Mouse (Mus musculus): Measurements from ENCODE around the gene Lix1. TPM values are rescaled to one million over a fixed set of nuclear protein-coding genes. Genes with fewer than 3 reads are reported as not detected.
"Not testable (repeated sequence)": the region's sequence is repeated elsewhere in the genome, so short reads cannot be mapped to it uniquely, and the experiment has no call there.

Lix1 gene
- polyA plus RNA-seq, 1 experiment from 2014 or later, result 10.2 TPM

DNA sequence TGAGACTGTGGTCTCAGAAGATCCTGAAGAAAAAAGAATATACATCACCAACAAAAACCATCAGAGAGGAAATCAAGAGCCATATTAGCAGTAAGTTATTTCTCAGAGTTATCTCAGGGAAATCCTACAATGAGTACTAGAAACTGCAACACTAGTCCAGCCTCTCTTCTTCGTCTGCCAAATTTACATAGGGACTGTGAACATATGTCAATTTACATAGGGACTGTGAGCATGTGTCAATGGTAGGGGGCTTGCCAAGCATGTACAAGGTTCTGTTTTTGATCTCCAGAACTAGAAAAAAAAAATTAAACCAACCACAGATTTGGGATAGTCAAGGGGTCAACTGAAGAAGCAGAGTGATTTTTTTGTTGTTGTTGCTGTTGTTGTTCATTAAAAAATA, 48.6 kb downstream of the Lix1 start:
- no peaks in the 10 kb centered on the region for H3K36me3 ChIP-seq
- no peak overlapping the region for H3K27ac ChIP-seq (replicated peaks)
- ATAC-seq (ENCODE audit: low FRiP score, low read depth), result no peak
- 66% methylated on average over 1 of the region's 1 CpGs for WGBS
- no peaks in the 10 kb centered on the region for H3K27me3 ChIP-seq
- no peak overlapping the region for H3K4me2 ChIP-seq
- no peak overlapping the region for H3K4me3 ChIP-seq
- H3K9me3 ChIP-seq, result no peaks in the 10 kb centered on the region
- H3K9ac ChIP-seq, result no peak overlapping the region
- peaks cover 16% of the 10 kb centered on the region for H3K4me1 ChIP-seq (replicated peaks)

DNA sequence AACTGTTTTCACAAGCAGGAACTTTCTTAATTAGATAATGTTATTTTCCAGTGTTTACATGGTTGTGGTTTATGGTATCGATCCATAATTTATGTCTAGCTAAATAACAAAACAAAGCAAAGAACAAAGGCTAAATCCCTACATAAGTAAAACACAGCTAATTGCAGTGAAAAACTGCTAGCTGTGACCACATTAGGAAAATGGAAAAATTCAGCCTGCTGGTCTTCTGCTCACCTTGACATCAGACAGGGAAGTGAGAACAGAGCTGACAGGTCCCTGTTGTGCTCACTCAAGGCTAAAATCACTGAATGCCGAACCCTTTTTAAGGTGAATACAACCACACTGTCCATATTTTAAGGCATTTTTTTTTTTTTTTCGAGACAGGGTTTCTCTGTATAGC, 50.1 kb downstream of the Lix1 start:
- H3K27ac ChIP-seq (replicated peaks), result no peak overlapping the region
- ATAC-seq (ENCODE audit: low FRiP score, low read depth), result no peak

DNA sequence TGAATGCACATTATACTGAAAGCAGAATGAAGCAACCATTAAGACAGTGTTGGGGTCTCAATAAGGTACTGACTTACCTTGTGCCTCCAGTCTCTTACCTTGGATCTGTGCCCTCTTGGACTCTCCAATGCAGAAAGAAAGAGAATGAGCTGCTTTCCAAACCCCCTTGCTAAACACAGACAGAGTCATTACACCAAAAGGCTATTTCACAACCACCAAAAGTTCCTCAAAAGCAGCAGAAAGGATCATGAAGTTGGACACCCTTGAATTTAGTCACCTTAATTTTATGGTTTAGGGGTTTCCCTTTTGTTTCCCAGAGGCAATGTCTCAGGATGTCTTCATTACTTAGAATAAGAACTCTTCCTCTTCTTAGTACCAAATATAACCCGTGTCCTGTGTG, 52.1 kb downstream of the Lix1 start:
- no peaks in the 10 kb centered on the region for H3K9me3 ChIP-seq
- no peak overlapping the region for H3K4me3 ChIP-seq
- H3K27ac ChIP-seq (replicated peaks), result no peak overlapping the region
- peaks cover 4% of the 10 kb centered on the region for H3K4me1 ChIP-seq (replicated peaks)
- no peak for ATAC-seq (ENCODE audit: low FRiP score, low read depth)
- no peak overlapping the region for H3K9ac ChIP-seq
- no peaks in the 10 kb centered on the region for H3K36me3 ChIP-seq
- H3K4me2 ChIP-seq, result no peak overlapping the region
- WGBS, result 86% methylated on average over 1 of the region's 1 CpGs
- no peaks in the 10 kb centered on the region for H3K27me3 ChIP-seq

More for the DNA sequence above, 50.1 kb downstream of the Lix1 start:
- no peaks in the 10 kb centered on the region for H3K27me3 ChIP-seq
- no peak overlapping the region for H3K4me3 ChIP-seq
- no peak overlapping the region for H3K4me2 ChIP-seq
- H3K36me3 ChIP-seq, result no peaks in the 10 kb centered on the region
- H3K9me3 ChIP-seq, result no peaks in the 10 kb centered on the region
- peaks cover 16% of the 10 kb centered on the region for H3K4me1 ChIP-seq (replicated peaks)
- WGBS, result 86% methylated on average over 3 of the region's 3 CpGs
- H3K9ac ChIP-seq, result no peak overlapping the region

DNA sequence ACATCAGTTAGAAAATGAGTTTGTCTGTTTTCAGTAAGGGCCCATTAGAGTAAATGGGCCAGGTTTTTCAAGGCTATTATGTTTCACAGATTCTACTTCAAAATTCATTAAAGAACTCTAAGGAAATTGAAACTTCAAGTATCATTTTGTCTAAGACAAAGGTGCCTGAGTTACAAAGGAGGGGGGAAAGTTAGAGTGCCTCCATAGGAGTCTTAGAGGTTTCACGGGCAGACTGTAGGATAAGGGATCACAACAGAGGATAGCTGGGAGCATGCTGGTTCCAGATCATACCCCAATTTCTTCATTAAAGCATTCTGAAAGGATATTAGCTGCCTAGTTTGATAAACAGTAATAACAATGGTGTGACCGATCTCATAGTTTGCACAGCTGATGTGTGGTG, 83.3 kb downstream of the Lix1 start:
- Histone ChIP-seq H3K9me3 (no peaks in the 10 kb centered on the region), H3K4me3 (no peak overlapping the region), H3K4me1 (replicated peaks) (no peaks in the 10 kb centered on the region), H3K4me2 (no peak overlapping the region), H3K27ac (replicated peaks) (no peak overlapping the region), H3K36me3 (no peaks in the 10 kb centered on the region), H3K9ac (no peak overlapping the region), H3K27me3 (no peaks in the 10 kb centered on the region)
- WGBS, result 69% methylated on average over 2 of the region's 2 CpGs
- ATAC-seq (ENCODE audit: low FRiP score, low read depth), result no peak

DNA sequence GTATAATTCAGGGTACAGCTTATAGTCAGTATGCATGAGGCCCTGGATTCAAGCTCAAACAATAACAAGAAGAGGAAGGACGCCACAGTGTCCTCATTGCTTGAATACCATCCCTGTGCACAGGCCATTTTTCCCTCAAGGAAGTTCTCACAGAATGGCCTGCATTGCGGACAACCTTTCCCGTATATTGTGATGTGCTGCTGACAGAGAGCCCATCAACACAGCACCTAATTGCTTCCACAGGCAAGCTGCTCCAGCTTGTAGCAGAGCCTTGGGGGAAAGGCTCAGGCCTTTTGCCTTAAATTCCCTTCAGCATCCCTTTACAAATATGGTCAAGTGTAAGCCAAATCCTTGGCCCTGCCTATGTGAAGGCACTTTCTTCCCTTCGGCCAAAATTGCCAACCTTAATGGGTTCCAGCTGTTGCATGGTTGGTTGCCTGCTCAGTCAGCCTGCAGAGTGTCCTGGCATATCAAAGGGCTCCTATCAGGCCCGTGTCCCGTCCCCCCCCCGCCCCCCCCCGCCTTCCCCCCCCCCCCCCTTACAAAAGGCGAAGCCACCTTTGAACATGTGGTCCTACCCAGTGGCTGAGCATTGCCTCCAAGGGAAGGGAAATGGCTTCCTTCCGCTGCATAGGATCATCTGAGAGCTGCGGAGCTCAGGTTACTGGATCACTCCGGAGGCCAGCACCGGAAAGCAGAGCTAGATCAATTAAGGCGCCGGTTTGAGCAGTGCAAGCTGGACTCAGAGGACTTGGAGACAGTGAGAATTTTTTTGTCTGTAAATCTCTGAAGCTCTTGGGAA, 88.5 kb downstream of the Lix1 start:
- no peaks in the 10 kb centered on the region for H3K27me3 ChIP-seq
- no peak overlapping the region for H3K4me3 ChIP-seq
- no peaks in the 10 kb centered on the region for H3K36me3 ChIP-seq
- H3K4me2 ChIP-seq, result no peak overlapping the region
- H3K9ac ChIP-seq, result no peak overlapping the region
- no peak overlapping the region for H3K27ac ChIP-seq (replicated peaks)
- no peaks in the 10 kb centered on the region for H3K4me1 ChIP-seq (replicated peaks)
- ATAC-seq (ENCODE audit: low FRiP score, low read depth), result no peak
- WGBS, result 60% methylated on average over 13 of the region's 15 CpGs
- no peaks in the 10 kb centered on the region for H3K9me3 ChIP-seq

DNA sequence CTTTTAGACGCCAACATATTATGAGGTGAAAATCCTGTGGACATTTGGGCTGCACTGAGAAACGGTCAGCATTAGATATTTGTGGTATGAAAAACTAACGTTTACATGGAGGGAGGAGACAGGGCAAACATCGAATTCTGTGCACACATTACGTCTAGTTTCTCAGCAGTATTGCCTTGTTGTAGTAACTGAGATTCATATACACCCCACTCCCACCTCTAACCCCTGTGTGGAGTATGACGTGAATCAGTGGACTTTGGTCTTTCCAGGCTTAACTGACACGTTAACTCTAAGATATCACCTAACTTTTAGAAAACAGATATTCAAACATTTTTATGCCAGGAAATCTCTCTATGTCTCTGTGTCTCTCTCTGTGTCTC, 89.1 kb downstream of the Lix1 start:
- Histone ChIP-seq H3K27ac (replicated peaks) (no peak overlapping the region), H3K9me3 (no peaks in the 10 kb centered on the region), H3K36me3 (no peaks in the 10 kb centered on the region), H3K27me3 (no peaks in the 10 kb centered on the region), H3K4me3 (no peak overlapping the region), H3K4me1 (replicated peaks) (no peaks in the 10 kb centered on the region), H3K4me2 (no peak overlapping the region), H3K9ac (no peak overlapping the region)
- 86% methylated on average over 7 of the region's 7 CpGs for WGBS
- ATAC-seq (ENCODE audit: low FRiP score, low read depth), result no peak

DNA sequence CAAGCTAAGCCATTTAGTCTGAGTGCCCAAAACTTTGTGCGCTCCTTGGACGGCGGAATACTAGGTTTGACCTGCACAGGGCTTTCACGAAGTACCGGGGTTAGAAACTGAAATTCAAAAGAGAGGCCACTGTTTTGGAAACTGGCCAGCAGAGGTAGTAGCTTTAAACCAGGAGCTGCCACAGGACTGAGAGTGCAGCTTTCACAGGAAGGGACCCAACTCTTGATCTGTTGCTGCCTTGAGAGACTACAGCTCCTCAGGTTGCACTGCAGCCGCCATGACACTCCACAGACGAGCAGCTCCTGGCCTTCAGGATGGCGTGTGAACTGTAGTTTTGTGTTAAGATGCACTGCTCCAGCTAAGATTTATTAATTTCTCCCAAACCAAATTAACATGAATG, 89.6 kb downstream of the Lix1 start:
- Histone ChIP-seq H3K4me3 (no peak overlapping the region), H3K9me3 (no peaks in the 10 kb centered on the region), H3K9ac (no peak overlapping the region), H3K36me3 (no peaks in the 10 kb centered on the region), H3K27me3 (no peaks in the 10 kb centered on the region), H3K27ac (replicated peaks) (no peak overlapping the region), H3K4me2 (no peak overlapping the region), H3K4me1 (replicated peaks) (no peaks in the 10 kb centered on the region)
- 91% methylated on average over 8 of the region's 8 CpGs for WGBS
- no peak for ATAC-seq (ENCODE audit: low FRiP score, low read depth)

DNA sequence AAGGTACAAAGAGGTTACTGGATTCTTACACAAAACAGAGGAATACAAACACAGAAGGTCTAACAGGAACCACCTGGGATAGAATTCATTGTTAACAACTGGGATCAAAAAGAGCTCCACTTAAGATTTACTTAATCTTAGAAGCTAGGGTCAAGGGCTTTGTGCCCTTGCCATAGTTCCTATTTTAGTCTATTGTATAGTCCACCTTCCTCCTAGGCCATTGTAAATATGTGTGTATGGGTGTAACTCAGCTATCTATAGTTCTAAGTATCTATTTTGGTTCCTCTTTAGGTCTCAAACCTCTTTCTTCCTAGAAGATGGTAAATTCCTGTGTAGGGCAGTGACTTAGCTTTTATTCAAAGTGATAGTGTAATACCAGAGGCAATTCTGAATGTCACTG, 93.8 kb downstream of the Lix1 start:
- not testable (repeated sequence) for H3K36me3 ChIP-seq; H3K4me2 ChIP-seq; H3K4me3 ChIP-seq; H3K27ac ChIP-seq (replicated peaks); ATAC-seq (ENCODE audit: low FRiP score, low read depth); H3K27me3 ChIP-seq; H3K9ac ChIP-seq; H3K9me3 ChIP-seq; H3K4me1 ChIP-seq (replicated peaks)

DNA sequence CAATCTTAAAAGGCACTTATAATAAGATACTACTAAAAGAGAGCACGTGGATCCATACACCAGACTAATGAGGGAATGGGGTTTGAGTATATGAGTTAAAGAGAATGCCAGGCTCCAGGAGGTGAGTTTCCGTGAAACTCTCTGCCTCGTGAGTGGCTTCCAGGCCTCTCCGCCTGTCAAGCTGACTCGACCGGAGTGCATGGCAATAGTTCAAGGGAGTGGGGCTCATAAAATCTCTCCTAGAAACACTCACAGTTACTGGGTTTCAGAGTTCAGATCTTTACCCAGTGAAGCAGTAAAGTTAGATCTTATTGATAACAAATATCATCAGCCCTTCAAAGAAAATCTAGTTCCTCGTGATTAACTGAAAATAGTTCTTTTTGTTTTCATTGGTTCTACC, 94.3 kb downstream of the Lix1 start:
- H3K27ac ChIP-seq (replicated peaks), result no peak overlapping the region
- 90% methylated on average over 7 of the region's 7 CpGs for WGBS
- no peaks in the 10 kb centered on the region for H3K36me3 ChIP-seq
- ATAC-seq (ENCODE audit: low FRiP score, low read depth), result no peak
- no peak overlapping the region for H3K4me2 ChIP-seq
- H3K4me1 ChIP-seq (replicated peaks), result no peaks in the 10 kb centered on the region
- H3K9me3 ChIP-seq, result no peaks in the 10 kb centered on the region
- no peaks in the 10 kb centered on the region for H3K27me3 ChIP-seq
- no peak overlapping the region for H3K4me3 ChIP-seq
- H3K9ac ChIP-seq, result no peak overlapping the region

DNA sequence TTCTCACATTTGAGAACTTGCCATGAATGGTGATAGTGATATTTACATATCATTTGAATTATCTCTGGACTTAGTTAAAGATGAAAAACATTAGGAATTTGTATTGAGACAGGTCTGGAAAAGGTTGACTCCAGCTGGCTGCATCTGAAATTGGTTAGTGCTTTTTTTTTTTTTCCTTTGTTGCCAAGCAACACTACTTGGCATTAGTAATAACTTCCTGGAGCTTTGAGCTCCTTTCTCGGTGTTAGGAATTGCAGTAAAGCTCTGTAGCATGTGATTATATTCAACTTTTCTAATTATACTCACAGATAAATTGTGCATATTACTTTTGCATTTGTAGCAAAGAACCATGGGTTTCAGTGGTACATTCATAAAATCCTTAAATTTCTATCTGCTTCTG, 96.4 kb downstream of the Lix1 start:
- Histone ChIP-seq H3K4me1 (replicated peaks) (no peaks in the 10 kb centered on the region), H3K9ac (no peak overlapping the region), H3K9me3 (no peaks in the 10 kb centered on the region), H3K27me3 (no peaks in the 10 kb centered on the region), H3K4me2 (no peak overlapping the region), H3K27ac (replicated peaks) (no peak overlapping the region), H3K4me3 (no peak overlapping the region), H3K36me3 (no peaks in the 10 kb centered on the region)
- WGBS, result 24% methylated on average over 1 of the region's 1 CpGs
- no peak for ATAC-seq (ENCODE audit: low FRiP score, low read depth)

DNA sequence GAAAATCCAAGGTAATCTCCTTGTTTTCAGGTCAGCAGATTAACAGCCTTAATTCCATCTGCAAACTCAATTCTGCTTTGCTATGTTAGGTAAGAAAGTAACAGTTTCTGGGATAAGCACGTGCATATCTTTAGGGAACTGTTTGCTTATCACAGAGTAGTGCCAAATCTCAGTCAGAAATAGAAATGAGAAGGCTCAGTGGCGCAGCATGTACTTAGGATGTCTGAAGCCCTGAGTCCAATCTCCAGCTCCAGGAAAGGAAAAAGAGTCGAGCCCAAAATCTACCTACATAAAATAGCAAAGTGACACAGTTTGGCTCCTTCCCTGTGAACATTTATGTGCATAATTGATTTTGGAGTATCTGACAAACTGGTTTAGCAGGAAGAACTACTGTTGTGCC, 96.8 kb downstream of the Lix1 start:
- Histone ChIP-seq H3K9me3 (no peaks in the 10 kb centered on the region), H3K27me3 (no peaks in the 10 kb centered on the region), H3K4me2 (no peak overlapping the region), H3K36me3 (no peaks in the 10 kb centered on the region), H3K9ac (no peak overlapping the region), H3K4me3 (no peak overlapping the region), H3K27ac (replicated peaks) (no peak overlapping the region), H3K4me1 (replicated peaks) (no peaks in the 10 kb centered on the region)
- ATAC-seq (ENCODE audit: low FRiP score, low read depth), result no peak
- WGBS, result 75% methylated on average over 3 of the region's 3 CpGs

DNA sequence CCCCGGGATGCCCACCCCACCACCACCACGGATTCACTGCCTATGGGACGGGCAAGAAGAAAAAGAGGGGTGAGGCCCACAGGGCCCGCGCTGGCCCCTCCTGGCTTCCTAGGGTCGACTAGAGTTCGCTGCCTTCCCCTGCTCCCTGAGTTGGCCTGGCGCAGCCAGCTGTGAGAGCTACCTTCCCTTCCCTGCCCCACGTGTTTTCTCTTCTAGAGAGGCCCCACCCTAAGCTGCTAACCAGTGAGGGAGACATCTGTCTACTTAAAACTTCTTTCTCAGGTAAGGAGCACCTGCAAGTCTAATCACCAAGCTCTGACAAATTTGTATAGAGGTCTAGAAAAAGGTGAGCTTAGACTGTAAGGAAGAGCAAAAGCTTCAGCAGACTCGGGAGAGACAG, 104.2 kb downstream of the Lix1 start:
- Histone ChIP-seq H3K36me3 (no peaks in the 10 kb centered on the region), H3K9me3 (no peaks in the 10 kb centered on the region), H3K4me3 (no peak overlapping the region), H3K4me2 (no peak overlapping the region), H3K27me3 (no peaks in the 10 kb centered on the region), H3K27ac (replicated peaks) (no peak overlapping the region), H3K9ac (no peak overlapping the region), H3K4me1 (replicated peaks) (no peaks in the 10 kb centered on the region)
- WGBS, result 87% methylated on average over 10 of the region's 10 CpGs
- no peak for ATAC-seq (ENCODE audit: low FRiP score, low read depth)
